Mouse (Mus musculus) liver, embryonic 14.5 days (tissue): ENCODE measurements at regions not wholly inside any gene's neighbourhood (a gene's known extent, or its start where the extent isn't known, plus 50 kb on each side); places are given as distances from the start of the nearest gene placed in this dataset.

Source experiments
- CTCF ChIP-seq: IDR thresholded peaks from 2 replicates; pipeline ENCODE4 v1.5.1; 2016; ENCODE audit warnings: antibody characterized with exemption, low read depth, control low read depth
- EP300 ChIP-seq: IDR thresholded peaks from 2 replicates; pipeline ENCODE4 v1.6.1; 2016; ENCODE audit warnings: antibody characterized with exemption, low read depth

DNA sequence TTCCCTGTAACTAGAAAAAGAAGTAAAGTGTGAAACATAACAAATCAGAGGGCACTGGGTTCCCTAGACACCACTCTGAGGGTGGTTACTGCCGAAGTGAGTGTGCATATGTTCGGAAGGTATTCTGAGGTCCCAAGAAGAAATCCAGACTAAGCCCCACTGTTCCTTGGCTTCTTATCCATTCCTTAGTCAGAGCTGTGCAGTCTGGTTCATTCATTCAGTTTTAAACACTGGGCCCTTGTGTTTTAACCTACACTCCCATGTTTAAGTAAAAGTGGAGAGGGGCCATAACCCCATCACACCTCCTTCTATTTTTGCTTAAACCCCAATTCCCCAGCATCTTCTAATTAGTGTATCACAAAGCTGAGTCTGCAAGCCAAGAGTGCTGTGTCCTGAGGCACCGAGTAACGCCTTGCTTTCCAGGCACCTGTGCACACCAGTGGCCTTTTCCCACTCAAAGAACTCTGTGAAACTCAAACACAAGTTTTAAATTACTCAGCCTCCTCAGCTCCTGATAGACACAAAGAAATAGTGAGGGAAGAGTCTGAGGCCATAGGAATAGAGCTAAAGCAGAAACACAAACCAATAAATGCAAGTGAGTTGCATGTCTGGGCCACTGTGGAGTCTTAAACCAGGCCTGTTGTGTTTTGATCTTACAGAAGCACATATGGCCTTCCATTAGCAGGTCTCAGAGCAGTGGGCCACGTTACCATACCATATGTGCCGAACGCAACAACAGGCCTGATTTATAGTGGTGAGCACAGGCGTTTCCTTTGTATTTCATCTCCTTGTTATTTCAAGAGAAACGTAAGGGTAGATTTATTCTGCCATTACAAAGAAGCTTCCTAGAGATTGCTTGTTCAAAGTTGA lies 119.8 kb downstream of the Psat1 start:
- TF ChIP-seq CTCF (no peak), EP300 (no peak)
